Mouse (Mus musculus): Measurements from ENCODE around the gene Kcnk16. TPM values are rescaled to one million over a fixed set of nuclear protein-coding genes. Genes with fewer than 3 reads are reported as not detected.

Gene Kcnk16
- polyA plus RNA-seq, 1 experiment from 2014 or later = not detected

Other genes starting within 250 kb of the Kcnk16 start
- gene Saysd1, start 130.7 kb downstream of the Kcnk16 start, polyA plus RNA-seq (2015; fragmentation: Nextera tagmentation; extraction: Ambion mirVana) = 14.3 and 15.3 TPM in 2 replicates
- gene Kcnk5, start 87.4 kb downstream of the Kcnk16 start, polyA plus RNA-seq (2015; fragmentation: Nextera tagmentation; extraction: Ambion mirVana) = 2.5 TPM in 2 replicates
- gene Nudt13, start 25.5 kb upstream of the Kcnk16 start, polyA plus RNA-seq (2015; fragmentation: Nextera tagmentation; extraction: Ambion mirVana) = 13.4 and 18.8 TPM in 2 replicates
- 53.9 and 57.6 TPM in 2 replicates for gene Ecd, start 78.9 kb upstream of the Kcnk16 start, polyA plus RNA-seq (2015; fragmentation: Nextera tagmentation; extraction: Ambion mirVana)
- 40.0 and 44.2 TPM in 2 replicates for gene Fam149b, start 79.0 kb upstream of the Kcnk16 start, polyA plus RNA-seq (2015; fragmentation: Nextera tagmentation; extraction: Ambion mirVana)
- gene Dnajc9, start 119.7 kb upstream of the Kcnk16 start, polyA plus RNA-seq (2015; fragmentation: Nextera tagmentation; extraction: Ambion mirVana) = 181 and 189 TPM in 2 replicates
- 58.0 and 58.9 TPM in 2 replicates for gene Mrps16, start 124.4 kb upstream of the Kcnk16 start, polyA plus RNA-seq (2015; fragmentation: Nextera tagmentation; extraction: Ambion mirVana)
- gene Cfap70, start 183.0 kb upstream of the Kcnk16 start, polyA plus RNA-seq (2015; fragmentation: Nextera tagmentation; extraction: Ambion mirVana) = 0.65 and 1.1 TPM in 2 replicates
- 16.7 and 18.9 TPM in 2 replicates for gene Anxa7, start 210.9 kb upstream of the Kcnk16 start, polyA plus RNA-seq (2015; fragmentation: Nextera tagmentation; extraction: Ambion mirVana)
- gene Mss51, start 227.7 kb upstream of the Kcnk16 start, polyA plus RNA-seq (2015; fragmentation: Nextera tagmentation; extraction: Ambion mirVana) = 0.47 and 0.85 TPM in 2 replicates